Mouse (Mus musculus) WW6 (cell line): ENCODE results near the gene Col24a1.

Source experiments
- DNase-seq: peaks from one replicate; pipeline ENCODE4 v3.0.0-alpha.2; 2013; ENCODE audit warnings: low read depth, low spot score

Gene Col24a1

DNA sequence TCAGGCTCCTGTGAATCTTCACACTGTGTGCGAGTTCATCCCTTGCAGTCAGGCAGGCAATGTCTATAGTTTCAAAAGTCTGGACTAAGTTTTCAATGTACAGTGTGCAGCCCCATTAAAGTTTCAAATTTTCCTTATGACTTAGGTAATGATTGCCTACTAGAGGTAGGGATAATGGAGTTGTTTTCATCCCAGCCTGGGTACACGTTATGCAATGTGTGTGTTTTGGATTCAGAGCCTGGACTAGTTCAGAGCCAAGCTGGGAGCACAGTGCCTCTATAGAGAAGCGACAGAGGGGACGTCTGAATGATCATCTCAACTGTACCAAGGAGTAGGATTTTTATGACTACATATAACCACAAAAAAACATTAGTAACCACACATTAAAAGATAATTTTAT, 267.8 kb downstream of the Col24a1 start:
- no peak for DNase-seq

DNA sequence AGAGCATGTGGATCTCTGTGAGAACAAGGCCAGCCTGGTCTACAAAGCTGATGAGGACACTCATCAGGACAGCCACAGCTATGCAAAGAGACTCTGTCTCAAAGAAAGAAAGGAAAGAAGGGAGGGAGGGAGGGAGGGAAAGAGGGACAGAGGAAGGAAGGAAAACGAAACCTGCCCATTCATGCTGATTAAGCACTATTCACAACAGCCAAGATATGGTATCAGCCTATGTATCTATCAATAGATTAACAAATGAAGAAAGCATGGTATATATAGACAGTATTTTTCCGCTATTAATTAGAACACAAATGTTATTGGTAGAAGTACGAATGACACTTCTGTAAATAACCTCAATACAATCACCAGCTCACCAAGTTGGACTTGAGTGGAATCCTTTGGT, 282.2 kb downstream of the Col24a1 start:
- DNase-seq = no peak

DNA sequence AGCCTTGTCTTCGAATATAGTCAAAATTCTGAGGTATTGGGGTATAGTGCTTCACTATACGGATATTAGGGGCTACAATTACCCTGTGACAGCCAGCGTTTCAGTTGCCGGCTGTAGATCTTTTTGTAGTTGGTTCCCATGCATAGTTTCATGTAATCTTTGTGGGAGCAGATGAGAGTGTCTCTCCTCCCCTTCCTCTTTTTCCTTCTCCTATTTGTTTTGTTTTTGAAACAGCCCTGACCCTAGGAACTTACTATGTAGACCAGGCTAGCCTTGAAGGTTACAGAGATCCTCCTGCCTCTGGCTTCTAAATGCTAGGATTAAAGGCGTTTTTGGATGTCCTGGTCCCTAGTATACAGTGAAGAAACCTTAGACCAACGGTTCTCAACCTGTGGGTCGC, 283.1 kb downstream of the Col24a1 start:
- DNase-seq = no peak

DNA sequence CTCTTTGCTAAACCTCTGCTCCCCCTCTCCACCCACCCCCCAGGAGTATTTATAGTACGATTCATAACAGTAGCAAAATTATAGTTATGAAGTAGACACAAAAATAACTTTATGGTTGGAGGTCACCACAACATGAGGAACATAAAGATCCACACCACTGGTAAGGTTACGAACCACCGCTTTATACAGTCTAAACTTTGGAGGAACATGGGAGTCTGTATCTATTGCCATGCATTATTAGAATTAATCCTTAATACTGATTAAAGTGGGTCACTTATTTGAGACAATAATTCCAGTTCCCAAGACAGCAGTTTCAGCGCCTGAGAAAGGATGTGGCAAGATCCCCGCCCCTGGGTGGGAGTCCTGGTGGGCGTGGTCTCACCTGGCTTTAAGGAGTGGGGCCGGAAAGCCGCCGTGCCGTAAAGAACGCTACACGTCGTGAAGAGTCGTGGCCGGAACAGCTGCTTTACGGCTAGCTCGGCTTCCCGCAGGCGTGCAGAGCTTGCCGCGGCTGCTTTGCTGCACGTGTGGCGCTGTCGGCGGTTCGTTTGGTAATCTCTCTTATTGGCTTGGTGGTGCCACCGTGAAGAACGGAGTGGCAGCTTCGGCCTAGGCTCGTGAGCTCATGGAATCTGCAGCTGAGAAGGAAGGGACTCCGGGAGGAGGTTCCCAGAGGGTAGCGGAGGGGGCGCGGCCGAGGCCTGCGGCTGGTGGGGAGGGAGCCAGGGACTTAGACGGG, 283.6 kb downstream of the Col24a1 start, which contains the start of gene Znhit6:
Gene Znhit6, plus strand, starts transcription at position 463 of the 739 bp plus-strand sequence.
- peak; percentile 84 for DNase-seq

DNA sequence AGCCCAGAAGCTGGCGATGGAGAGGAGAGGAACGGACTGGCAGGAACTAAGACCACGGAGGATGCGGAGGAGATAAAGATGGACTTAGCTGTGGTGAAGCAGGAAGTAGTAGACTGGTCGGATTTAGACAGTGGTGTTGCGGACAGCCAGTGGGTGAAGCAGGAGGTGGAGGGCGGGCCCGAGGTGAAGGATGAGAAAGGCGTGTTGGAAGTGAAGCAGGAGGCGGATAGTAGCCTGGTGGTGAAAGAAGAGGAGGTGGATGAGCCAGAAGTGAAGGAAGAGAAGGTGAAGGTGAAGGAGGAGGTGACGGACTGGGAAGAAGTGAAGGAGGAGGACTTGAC, 284.2 kb downstream of the Col24a1 start:
- no peak for DNase-seq

DNA sequence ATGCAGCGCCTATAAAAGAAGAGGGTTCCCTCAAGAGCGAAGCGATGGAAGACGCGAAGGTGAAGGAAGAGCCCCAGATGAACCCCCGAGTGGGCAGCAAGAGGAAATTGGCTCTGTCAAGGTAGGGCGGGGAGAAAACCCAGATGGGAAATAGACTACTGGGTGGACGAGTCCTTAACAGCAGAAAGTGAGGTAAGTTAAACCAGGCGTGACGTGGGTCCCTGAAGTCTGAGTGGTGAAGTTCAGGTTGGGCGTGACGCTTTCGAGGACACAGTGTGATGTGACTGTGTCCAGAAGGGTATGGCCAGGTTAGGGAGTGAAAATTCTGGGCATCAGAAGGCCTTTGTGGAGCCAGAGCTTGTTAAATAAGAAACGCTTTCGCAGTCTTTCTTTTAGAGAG, 284.6 kb downstream of the Col24a1 start:
- no peak for DNase-seq

DNA sequence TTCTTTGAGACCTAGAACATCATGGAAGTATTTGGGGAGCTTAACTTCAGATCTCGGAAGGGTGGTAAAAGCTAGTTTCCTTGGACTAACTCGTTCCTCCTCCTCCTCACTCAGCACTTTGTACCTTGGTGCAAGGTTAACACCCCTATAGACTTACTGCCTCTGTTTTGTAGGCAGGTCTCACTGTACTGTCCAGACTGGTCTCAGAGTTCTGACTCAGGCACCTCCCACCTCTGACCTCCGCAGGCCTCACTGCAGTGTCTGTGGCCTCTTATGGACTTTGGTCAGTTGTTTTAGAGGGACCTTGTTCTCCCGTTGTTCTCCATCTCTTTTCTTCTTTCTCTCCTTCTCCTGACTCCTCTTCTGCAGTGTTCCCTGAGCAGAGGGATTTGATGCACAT, 290.8 kb downstream of the Col24a1 start:
- DNase-seq = no peak

DNA sequence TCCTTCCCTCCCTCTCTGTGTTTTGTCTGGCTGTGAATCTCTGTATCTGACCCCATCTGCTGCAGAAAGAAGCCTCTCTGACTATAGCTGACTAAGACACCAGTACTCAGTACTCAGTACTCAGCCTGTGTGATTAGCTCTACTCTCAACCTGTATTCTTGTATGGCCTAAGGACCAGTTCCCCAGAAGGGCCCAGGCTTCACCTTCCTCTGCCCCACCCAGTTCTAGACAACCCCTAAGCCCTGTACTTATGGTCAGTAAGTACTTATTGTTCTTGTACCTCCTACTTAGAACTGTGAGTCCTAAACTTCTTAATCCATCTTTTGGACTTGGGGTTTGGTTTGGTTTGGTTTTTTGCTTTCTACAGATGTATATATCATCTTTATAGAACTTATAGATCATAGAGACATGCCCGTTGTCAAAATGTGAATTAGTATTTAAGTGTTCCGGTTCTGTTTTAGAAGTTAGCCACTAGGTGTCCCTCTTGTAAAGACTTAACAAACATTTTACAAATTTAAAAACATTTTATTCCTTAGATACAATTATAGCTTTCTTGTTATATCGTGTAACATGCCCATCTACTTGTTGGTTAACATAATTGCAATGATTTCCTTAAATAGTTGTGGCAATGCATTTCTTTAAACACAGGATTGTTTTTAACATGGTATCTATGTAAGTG, 291.4 kb downstream of the Col24a1 start:
- no peak for DNase-seq

DNA sequence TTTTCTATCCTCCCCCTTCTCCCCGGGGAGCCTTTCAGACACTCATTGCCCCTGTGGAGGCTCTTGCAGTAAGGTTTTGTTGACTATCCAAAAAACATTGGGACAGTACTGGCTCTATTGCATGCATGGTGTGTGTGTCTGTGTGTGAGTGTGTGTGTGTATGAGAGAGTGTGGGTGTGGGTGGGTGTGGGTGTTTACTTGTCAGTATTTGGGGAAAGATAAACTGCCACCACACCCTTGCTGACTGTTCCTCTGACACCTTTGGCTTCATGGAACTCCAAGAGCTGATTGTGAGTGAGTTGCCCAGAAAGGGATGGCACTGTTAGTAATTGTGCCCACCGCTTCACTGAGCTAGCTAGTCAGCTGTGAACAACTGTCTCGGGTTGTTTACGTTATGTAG, 298.3 kb downstream of the Col24a1 start:
- DNase-seq = no peak

DNA sequence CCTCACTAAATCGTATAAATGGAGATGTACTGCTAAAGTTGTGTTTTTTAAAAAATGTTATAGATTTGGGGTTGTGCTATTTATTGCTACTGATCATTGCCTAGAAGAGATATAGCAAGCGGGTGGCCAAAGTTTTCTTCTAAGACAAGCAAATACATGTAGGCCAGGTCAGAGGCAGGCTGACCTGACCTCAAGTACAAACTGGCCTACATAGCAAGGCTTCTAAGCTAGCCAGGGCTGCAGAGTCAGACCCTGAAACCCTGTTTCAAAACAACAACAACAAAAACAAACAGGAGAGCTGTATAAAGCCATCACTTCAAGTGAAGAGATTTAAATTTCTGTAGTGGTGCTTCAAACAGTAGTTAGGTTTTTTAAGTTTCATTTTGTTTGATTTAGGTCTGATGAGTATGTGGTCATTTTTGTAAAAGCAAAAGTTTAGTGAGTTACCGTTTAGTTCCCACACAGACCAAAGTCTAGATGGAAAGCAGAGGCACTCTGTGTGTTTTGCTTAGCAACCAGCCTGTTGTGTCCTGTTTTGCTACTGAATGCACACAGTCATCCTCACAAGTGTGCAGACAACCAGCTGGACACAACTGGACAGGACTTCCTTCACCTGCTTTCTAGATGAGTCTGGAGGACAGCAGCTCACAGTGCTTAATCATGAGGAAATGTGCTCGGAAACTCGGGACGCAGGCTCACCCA, 299.7 kb downstream of the Col24a1 start:
- no peak for DNase-seq

DNA sequence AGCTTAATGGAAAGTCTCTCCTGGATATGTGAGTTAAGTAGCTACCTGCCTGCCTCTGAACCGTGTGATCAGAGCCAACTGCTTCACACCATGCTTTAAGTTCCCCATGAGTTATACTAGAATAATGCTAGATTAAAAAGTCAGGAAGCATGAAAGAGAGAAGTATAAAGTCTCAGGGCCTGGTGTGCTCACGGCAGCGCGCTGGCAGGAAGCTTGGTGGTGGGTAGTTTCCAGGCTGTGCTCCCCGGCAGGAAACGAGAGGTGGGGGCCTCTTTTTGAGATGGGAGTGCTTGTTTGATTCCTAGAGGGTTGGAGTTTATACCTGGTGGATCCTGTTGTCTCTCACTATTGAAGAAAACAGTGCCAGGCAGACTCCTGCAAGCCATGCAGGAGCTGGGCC, 303.1 kb downstream of the Col24a1 start:
- DNase-seq = no peak

DNA sequence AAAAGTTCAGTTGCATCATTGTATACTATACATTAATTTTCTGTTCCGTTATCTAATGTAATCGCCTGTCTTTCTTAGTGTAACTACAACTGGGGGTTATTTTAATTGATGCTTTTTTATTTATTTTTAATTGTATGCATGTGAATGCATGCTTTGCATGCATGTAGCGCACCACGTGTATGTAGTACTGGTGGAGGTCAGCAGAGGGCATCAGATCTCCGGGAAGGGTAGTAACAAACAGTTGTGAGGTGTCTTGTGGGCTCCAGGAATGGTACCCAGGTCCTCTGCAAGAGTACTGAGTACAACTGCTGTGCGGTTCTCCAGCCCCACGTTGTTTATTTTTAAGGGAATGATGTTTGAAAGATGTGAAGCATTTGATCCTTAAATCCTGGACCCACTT, 306.8 kb downstream of the Col24a1 start:
- DNase-seq = no peak

DNA sequence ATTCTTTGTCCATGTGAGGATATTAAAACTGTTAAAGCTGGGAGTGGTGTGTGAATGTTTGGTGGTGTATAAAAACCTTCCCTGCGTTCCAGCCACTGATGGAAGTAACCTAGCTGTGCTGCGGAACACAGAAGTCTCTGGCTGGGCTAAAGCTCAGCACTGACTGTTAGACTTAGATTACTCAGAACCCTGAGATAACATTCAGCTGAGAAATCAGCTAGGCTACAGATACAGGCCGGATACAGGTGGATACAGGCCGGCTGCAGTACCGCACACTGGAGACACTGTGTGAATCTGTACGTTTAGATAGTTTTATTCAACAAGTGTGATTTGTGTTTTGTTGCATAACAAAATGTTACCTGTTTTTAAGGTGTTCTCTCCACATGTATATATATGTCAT, 308.5 kb downstream of the Col24a1 start:
- no peak for DNase-seq

DNA sequence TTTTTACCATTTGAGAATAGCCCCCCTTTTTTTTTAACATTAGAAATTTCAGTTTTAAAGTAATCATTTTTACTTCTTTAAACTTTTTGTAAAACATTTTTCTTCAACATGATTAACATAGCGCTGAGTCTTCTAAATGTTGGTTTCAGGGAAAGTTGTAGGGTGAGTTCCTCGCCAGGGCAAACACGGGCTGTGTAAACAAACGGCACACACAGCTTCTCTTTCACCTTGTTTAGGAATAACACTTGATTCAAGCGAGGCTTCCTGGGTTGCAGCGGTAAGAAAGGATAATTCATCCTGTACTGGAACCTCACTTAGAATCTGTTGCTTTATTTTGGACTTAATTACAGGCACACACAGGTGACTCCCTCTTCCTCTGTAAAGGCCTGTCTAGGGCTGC, 309.1 kb downstream of the Col24a1 start:
- DNase-seq = no peak
